Mouse (Mus musculus): ENCODE measurements around the gene Unc45b. TPM values are rescaled to one million over a fixed set of nuclear protein-coding genes. Genes with fewer than 3 reads are reported as not detected.
"Not testable (repeated sequence)": the region's sequence is repeated elsewhere in the genome, so short reads cannot be mapped to it uniquely, and the experiment has no call there.

Unc45b gene
- polyA plus RNA-seq, 1 experiment from 2014 or later = 1.1 TPM

DNA sequence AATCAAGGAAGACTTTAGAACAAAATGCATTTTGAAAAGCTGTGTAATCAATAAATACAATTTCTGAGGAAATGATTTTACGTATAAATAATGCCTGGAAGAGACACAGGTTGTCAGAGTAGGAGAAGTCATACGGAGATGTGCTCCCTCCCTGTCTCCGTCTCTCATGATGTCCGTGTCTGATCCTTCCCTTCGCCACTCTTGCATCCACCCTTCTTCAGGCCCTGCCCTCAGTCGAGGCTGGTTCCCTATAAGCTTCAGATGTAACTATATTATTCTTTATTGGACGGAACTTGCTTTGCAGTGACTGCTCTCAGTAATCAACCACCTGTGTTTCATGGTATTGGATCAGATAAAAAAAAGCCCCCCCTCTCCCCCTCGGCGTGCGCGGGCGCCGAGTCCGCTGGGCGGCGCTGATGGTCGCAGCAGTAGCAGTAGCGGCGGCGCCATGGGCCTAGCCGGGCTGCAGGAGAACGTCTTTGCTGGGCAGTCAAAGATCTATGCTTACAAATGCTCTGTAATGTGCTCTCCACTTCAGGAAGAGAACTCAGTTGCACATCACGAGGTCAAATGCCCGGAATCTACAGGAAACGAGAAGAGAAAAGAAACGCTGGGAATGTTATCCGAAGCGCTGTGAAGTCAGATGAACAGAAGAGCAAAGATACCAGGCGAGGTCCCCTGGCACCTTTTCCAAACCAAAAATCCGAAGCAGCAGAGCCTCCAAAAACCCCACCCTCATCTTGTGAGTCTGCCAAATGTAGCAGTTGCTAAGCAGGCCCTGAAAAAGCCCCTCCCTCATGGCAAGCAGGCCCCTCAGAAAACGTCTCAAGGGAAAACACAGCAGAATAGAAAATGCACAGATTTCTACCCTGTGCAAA is 60.6 kb downstream of the Unc45b start:
- peaks cover 15% of the 10 kb centered on the region for H3K4me1 ChIP-seq (replicated peaks)
- no peaks in the 10 kb centered on the region for H3K9me3 ChIP-seq (replicated peaks)
- no peaks in the 10 kb centered on the region for H3K36me3 ChIP-seq
- no peak overlapping the region for H3K4me3 ChIP-seq (replicated peaks)
- 14% methylated on average over 31 of the region's 31 CpGs for WGBS (ENCODE audit: insufficient replicate concordance)
- H3K27me3 ChIP-seq = 0 out of 2 replicates have a peak, but pooled peaks cover 5% of the 10 kb centered on the region
- H3K4me2 ChIP-seq = peak overlapping the region; percentile 41
- ATAC-seq (ENCODE audit: low read depth) (no peak), DNase-seq (no peak)
- H3K9ac ChIP-seq = no peak overlapping the region
- H3K27ac ChIP-seq = no peak overlapping the region

DNA sequence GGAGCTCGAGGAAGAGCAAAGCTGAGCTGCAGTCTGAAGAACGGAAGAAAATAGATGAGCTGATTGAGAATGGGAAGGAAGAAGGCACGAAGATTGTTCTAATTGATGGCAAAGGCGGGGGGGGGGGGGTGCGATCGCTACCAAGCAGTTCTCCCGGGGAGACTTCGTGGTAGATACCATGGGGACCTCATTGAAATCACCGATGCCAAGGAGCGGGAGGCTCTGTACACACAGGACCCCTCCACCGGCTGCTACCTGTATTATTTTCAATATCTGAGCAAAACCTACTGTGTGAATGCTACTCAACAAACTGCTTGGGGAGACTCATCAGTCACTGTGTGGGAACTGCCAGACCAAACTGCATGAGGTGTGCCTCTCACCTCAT is 61.2 kb downstream of the Unc45b start:
- no peak for ATAC-seq (ENCODE audit: low read depth)
- Histone ChIP-seq H3K4me3 (replicated peaks) (no peak overlapping the region), H3K36me3 (no peaks in the 10 kb centered on the region), H3K9me3 (replicated peaks) (no peaks in the 10 kb centered on the region), H3K9ac (no peak overlapping the region), H3K27ac (no peak overlapping the region), H3K4me1 (replicated peaks) (peaks cover 15% of the 10 kb centered on the region), H3K27me3 (0 out of 2 replicates have a peak, but pooled peaks cover 5% of the 10 kb centered on the region), H3K4me2 (peak overlapping the region; percentile 41; the same call in 1 of the 2 replicates)
- WGBS (ENCODE audit: insufficient replicate concordance) = 65% methylated on average over 10 of the region's 11 CpGs
- DNase-seq = no peak

DNA sequence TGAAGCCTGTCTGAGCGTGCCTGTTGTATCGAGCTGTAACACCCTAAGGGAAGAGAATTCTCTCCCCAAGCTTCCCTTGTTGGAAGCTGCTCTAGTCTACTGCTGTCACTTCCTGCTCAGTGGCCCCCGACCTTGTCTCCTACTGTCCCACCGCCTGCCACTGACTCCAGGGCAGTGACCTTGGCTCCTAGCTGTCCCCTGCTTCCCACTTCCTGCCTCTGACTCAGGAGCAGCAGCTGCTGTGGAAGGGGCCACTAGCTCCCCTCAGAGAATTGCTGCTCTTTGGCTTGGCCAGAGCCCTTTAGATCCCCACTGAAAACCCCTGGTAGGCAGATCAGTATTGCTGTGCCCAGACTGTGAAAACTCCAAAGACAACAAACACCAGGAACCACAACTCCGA is 63.6 kb downstream of the Unc45b start:
- DNase-seq = no peak
- H3K4me1 ChIP-seq (replicated peaks) = peaks cover 23% of the 10 kb centered on the region
- WGBS (ENCODE audit: insufficient replicate concordance) = 20% methylated on average over 5 of the region's 5 CpGs
- no peak overlapping the region for H3K4me2 ChIP-seq
- H3K4me3 ChIP-seq (replicated peaks) = no peak overlapping the region
- no peak overlapping the region for H3K27ac ChIP-seq
- H3K9me3 ChIP-seq (replicated peaks) = no peaks in the 10 kb centered on the region
- H3K36me3 ChIP-seq = no peaks in the 10 kb centered on the region
- no peak overlapping the region for H3K9ac ChIP-seq
- no peak for ATAC-seq (ENCODE audit: low read depth)
- H3K27me3 ChIP-seq = 0 out of 2 replicates have a peak, but pooled peaks cover 5% of the 10 kb centered on the region

DNA sequence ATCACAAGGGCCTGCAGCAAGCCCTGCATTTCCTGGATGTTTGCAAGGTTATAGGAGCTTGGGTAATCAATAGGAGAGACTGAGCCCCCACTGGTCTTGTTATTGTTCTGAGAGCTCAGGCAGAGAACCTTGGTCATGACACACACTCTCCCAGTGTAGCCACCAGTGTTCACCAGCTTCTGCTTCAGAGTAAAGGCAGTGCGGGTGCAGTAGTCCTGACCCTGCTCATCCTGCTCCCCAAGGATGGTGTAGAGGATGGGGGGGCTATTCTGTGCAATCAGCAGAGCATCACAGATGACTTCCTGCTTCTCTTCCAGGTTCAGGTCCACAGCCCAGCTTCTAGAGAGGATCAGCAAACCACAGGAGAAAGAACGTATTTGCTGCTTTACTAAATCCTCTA is 72.1 kb downstream of the Unc45b start:
- peaks cover 43% of the 10 kb centered on the region for H3K36me3 ChIP-seq
- H3K27ac ChIP-seq; H3K4me3 ChIP-seq (replicated peaks); H3K4me1 ChIP-seq (replicated peaks); H3K9ac ChIP-seq; ATAC-seq (ENCODE audit: low read depth); H3K9me3 ChIP-seq (replicated peaks); H3K4me2 ChIP-seq; DNase-seq; H3K27me3 ChIP-seq: not testable (repeated sequence)
- 76% methylated on average over 2 of the region's 2 CpGs for WGBS (ENCODE audit: insufficient replicate concordance)

DNA sequence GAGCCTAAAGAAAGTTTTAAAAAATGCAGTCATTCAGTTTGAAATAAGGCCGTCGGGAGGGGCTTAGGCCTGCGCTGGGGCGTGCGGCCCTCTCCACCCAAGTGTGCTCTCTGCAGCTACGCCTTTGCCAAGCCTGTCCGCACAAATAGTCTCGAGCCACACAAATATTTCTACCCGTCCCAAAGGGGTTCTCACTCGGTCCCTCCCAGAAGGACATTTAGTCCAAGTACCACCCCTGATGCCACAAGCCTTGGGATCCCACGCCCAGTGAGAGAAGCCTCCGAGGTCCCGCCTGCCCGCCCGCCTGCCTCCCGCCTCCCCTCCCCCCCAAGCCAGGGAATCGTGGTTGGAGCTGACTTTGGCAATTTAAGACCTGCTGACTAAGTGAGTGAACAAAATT is 72.8 kb downstream of the Unc45b start:
- H3K4me3 ChIP-seq (replicated peaks) = no peak overlapping the region
- no peak overlapping the region for H3K9ac ChIP-seq
- 81% methylated on average over 17 of the region's 17 CpGs for WGBS (ENCODE audit: insufficient replicate concordance)
- no peak overlapping the region for H3K27ac ChIP-seq
- H3K27me3 ChIP-seq = no peaks in the 10 kb centered on the region
- DNase-seq (no peak), ATAC-seq (ENCODE audit: low read depth) (no peak)
- H3K9me3 ChIP-seq (replicated peaks) = no peaks in the 10 kb centered on the region
- no peak overlapping the region for H3K4me2 ChIP-seq
- peaks cover 48% of the 10 kb centered on the region for H3K36me3 ChIP-seq
- H3K4me1 ChIP-seq (replicated peaks) = peaks cover 5% of the 10 kb centered on the region; the same call in 1 of the 2 replicates

DNA sequence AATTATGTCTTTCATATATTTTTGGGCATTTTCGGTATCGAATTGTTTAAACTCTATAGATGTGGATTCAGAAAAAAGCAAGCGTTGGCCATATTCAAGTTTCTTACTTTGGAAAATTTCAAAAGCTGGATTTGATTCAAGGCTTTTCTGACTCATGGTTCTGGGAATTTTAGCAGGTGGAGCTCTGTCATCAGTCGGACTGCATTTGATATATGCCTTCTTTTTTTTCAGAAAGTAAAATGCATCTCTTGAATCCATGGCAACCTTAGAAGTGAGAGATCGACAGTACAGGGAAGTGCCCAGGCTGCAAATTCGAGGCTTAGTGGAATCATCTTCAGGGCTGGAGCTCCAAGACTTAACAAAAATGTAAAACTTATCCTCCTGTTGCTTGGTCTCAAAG is 77.3 kb downstream of the Unc45b start:
- Histone ChIP-seq H3K4me2 (no peak overlapping the region), H3K9ac (no peak overlapping the region), H3K36me3 (peaks cover 29% of the 10 kb centered on the region), H3K27me3 (no peaks in the 10 kb centered on the region), H3K9me3 (replicated peaks) (no peaks in the 10 kb centered on the region), H3K4me1 (replicated peaks) (peaks cover 22% of the 10 kb centered on the region), H3K4me3 (replicated peaks) (no peak overlapping the region), H3K27ac (no peak overlapping the region)
- DNase-seq (no peak), ATAC-seq (ENCODE audit: low read depth) (no peak)
- WGBS (ENCODE audit: insufficient replicate concordance) = 70% methylated on average over 6 of the region's 6 CpGs

DNA sequence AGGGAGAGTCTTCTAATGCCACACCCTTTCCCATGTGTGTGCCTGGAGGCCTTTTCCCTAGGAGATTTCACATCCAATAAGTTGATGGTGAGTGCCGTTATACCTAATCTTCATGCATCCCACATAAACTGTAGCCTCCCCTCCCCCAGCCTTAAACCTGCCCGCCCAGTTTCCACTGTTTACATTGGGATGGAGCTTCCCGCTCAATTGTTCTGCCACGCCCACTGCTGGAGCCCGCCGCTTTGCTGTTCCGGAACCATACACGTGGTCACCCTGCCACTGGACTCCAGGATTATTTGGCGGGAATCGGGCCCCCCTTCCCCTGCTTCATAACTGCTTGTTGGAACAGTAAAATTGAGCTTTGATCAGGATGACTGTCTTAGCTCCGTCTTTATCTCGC is 79.0 kb downstream of the Unc45b start:
- 37% methylated on average over 12 of the region's 12 CpGs for WGBS (ENCODE audit: insufficient replicate concordance)
- no peak for ATAC-seq (ENCODE audit: low read depth)

DNA sequence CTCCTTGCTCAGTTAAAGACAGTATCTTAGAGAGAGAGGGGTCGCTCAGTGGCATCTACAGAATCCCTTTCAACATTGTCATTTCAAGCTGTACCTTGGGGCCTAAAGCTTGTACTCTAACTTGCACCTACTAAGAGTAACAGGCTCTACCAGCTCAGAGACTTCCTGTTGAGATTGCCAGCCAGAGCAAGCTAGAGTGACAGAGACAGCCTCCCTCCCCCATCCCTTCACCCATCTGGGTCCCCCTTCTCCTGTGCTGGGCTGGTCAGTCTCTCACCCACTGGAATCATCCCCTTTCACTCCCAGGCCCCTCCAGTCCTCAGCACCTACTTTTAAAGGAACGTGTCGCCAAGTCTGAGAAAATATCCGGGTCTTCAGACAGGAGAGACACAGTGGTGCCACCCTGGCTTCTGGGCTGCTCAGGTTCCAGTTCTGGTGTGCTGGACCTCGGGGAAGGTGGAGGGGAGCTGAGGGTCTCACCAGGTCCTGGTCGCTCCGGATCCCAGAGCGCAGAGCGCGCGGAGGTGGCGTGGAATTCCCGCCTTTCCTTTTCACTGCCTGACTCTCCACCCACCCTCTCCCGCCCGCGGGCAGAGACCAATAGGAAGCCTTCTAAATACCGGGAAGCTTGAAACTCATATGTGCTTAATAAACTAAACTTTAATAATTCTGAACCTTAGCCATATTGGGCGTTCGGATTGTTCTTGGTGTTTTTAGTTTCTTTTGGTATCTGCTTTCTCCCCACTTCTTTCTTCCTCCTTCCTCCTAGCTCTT is 80.4 kb downstream of the Unc45b start:
- Histone ChIP-seq H3K9ac (peak overlapping the region; percentile 63), H3K4me1 (replicated peaks) (peaks cover 22% of the 10 kb centered on the region), H3K27ac (0 out of 2 replicates have a peak overlapping the region, but pooled peaks have one; percentile 34), H3K4me3 (replicated peaks) (peak overlapping the region; percentile 63), H3K36me3 (peaks cover 12% of the 10 kb centered on the region; the same call in 1 of the 2 replicates), H3K4me2 (peak overlapping the region; percentile 72)
- DNase-seq; H3K27me3 ChIP-seq; H3K9me3 ChIP-seq (replicated peaks): not testable (repeated sequence)
- ATAC-seq (ENCODE audit: low read depth) = peak; percentile 71
- 5% methylated on average over 19 of the region's 19 CpGs for WGBS (ENCODE audit: insufficient replicate concordance)

More for the DNA sequence above, 79.0 kb downstream of the Unc45b start:
- H3K36me3 ChIP-seq = peaks cover 25% of the 10 kb centered on the region
- H3K27me3 ChIP-seq = no peaks in the 10 kb centered on the region
- peak overlapping the region; percentile 63 for H3K4me3 ChIP-seq (replicated peaks)
- peak overlapping the region; percentile 63; the same call in 1 of the 2 replicates for H3K9ac ChIP-seq
- H3K9me3 ChIP-seq (replicated peaks) = no peaks in the 10 kb centered on the region
- no peak for DNase-seq
- no peak overlapping the region for H3K27ac ChIP-seq
- H3K4me1 ChIP-seq (replicated peaks) = peaks cover 22% of the 10 kb centered on the region
- peak overlapping the region; percentile 72 for H3K4me2 ChIP-seq

DNA sequence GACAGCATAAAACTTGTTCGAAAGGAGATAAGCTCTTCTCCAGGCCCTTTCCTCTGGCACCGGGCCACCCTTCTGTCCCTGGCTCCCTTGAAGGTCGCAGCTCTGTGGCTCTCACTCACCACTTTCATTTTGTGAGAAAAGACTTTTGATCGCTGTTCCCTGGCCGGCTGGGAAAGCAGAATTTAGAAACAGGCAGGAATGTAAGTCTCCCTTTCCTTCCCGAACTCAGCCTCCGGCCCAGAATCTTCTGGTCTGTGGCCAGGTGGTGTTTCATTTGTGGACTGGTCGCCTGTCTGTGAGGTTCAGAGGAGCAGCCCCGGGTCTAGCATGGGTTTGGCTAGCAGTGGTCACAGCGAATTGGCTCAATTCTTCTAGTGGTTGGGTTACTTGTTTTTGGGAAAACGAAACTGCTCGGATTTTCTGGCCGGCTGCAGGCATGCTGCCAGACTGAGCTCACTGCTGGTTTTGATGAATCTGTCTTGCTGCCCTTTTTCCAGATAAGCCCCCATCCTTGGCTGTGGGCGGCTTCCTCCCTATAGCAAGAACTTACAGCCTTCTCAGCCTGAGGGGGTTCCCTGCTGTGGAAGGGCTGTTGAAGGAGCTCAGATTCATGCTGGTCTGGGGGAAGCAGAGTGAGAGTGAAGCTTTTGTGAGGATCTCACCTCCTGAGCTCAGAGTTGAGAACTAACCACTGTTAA is 81.3 kb downstream of the Unc45b start, which contains the start of gene Slfn9:
Gene Slfn9, minus strand, starts transcription at position 362 of the 698 bp plus-strand sequence.
- no peak for DNase-seq
- peaks cover 20% of the 10 kb centered on the region for H3K4me1 ChIP-seq (replicated peaks)
- H3K36me3 ChIP-seq = peaks cover 11% of the 10 kb centered on the region; the same call in 1 of the 2 replicates
- H3K4me2 ChIP-seq = peak within 1 kb of the TSS; percentile 72
- H3K4me3 ChIP-seq (replicated peaks) = peak within 1 kb of the TSS; percentile 63
- peak within 1 kb of the TSS; percentile 63 for H3K9ac ChIP-seq
- WGBS (ENCODE audit: insufficient replicate concordance) = 7% methylated on average over 14 of the region's 14 CpGs
- 0 out of 2 replicates have a peak within 1 kb of the TSS, but pooled peaks have one; percentile 34 for H3K27ac ChIP-seq
- no peaks in the 10 kb centered on the region for H3K27me3 ChIP-seq
- H3K9me3 ChIP-seq (replicated peaks) = no peaks in the 10 kb centered on the region
- ATAC-seq (ENCODE audit: low read depth) = peak; percentile 51; the same call in 1 of the 2 replicates
